Mouse (Mus musculus) E14TG2a.4 (cell line): ENCODE results near the gene Macrod2.

ENCODE experiments used
- CTCF ChIP-seq: conservative IDR thresholded peaks from 2 replicates; pipeline ENCODE4 v1.5.1; 2014; ENCODE audit warnings: low read length
- NANOG ChIP-seq: IDR thresholded peaks from 2 replicates; pipeline ENCODE4 v1.6.1; 2014; ENCODE audit warnings: borderline replicate concordance, low read length, mixed read lengths
- POU5F1 ChIP-seq: IDR thresholded peaks from 2 replicates; pipeline ENCODE4 v1.6.1; 2014; ENCODE audit warnings: low read length, borderline replicate concordance

- no peak for TF ChIP-seq CTCF
- TF ChIP-seq NANOG: no peak
- TF ChIP-seq POU5F1: no peak
Measured at GRCm38 (mm10) chr2:141998901-141999300, 1603.8 kb downstream of the Macrod2 start.
